Mouse (Mus musculus) kidney, postnatal 0 days (tissue): ENCODE data around the gene Cit. TPM values are rescaled to one million over a fixed set of nuclear protein-coding genes. Genes with fewer than 3 reads are reported as not detected.

Experiments
- ATAC-seq: fragments of 200-750 bp; cut with Nextera tagmentation; replicated peaks from 2 replicates; pipeline ENCODE4 v1.8.0; 2017; ENCODE audit warnings: low read depth, moderate number of reproducible peaks, moderate TSS enrichment, moderate library complexity; ENCODE audit not compliant: low FRiP score
- DNase-seq: peaks from one replicate; pipeline ENCODE4 v3.0.0-alpha.2; 2016; ENCODE audit warnings: low spot score
- H3K27ac ChIP-seq: fragments of 300-500 bp; sonication (generic); 2 replicates; pipeline ENCODE4 v1.5.1; 2014; ENCODE audit warnings: mild to moderate bottlenecking
- H3K27me3 ChIP-seq: fragments of 300-500 bp; sonication (generic); 2 replicates; pipeline ENCODE4 v1.6.1; 2014; ENCODE audit warnings: low read length, mixed read lengths; ENCODE audit not compliant: insufficient read depth
- H3K36me3 ChIP-seq: fragments of 300-500 bp; sonication (generic); 2 replicates; pipeline ENCODE4 v1.6.1; 2014; ENCODE audit warnings: low read length, mixed read lengths; ENCODE audit not compliant: insufficient read depth
- H3K4me1 ChIP-seq: fragments of 300-500 bp; sonication (generic); replicated peaks from 2 replicates; pipeline ENCODE4 v1.6.1; 2014; ENCODE audit warnings: antibody characterized with exemption, low read length, mixed read lengths; ENCODE audit not compliant: insufficient read depth
- H3K4me2 ChIP-seq: fragments of 300-500 bp; sonication (generic); 2 replicates; pipeline ENCODE4 v1.6.1; 2014; ENCODE audit warnings: mild to moderate bottlenecking, low read length, moderate library complexity, mixed read lengths
- H3K4me3 ChIP-seq: fragments of 300-500 bp; sonication (generic); replicated peaks from 2 replicates; pipeline ENCODE4 v1.5.1; 2014; ENCODE audit warnings: low read depth, low read length
- H3K9ac ChIP-seq: fragments of 300-500 bp; sonication (generic); 2 replicates; pipeline ENCODE4 v1.6.1; 2014; ENCODE audit warnings: low read depth, low read length
- H3K9me3 ChIP-seq: fragments of 300-500 bp; sonication (generic); replicated peaks from 2 replicates; pipeline ENCODE4 v1.6.1; 2016; ENCODE audit warnings: low read length, inconsistent platforms, mixed read lengths
- CTCF ChIP-seq: IDR thresholded peaks from 2 replicates; pipeline ENCODE4 v1.5.1; 2016; ENCODE audit warnings: antibody characterized with exemption, low read depth, mild to moderate bottlenecking, moderate library complexity
- WGBS: fragments of 180-500 bp; shearing (Covaris S2); extraction: QIAGEN DNeasy Blood & Tissue Kit; methylation state at CpG from one replicate; pipeline ENCODE4 v1.1.7; 2014; 5-methylcytosine and 5-hydroxymethylcytosine counted together
- polyA plus RNA-seq: library from polyadenylated mRNA; unstranded; fragments of >200 nt; fragmentation: Nextera tagmentation; extraction: Ambion mirVana; gene quantifications from 2 replicates; pipeline ENCODE4 v1.2.1, GENCODE M21; 2015

Cit gene
- polyA plus RNA-seq, 1 experiment from 2014 or later: 8.8 TPM

GRCm38 (mm10) chr5:116003154-116003553 is 158.1 kb downstream of the Cit start:
- H3K4me2 ChIP-seq: no peak overlapping the region
- H3K27me3 ChIP-seq: no peaks in the 10 kb centered on the region
- H3K27ac ChIP-seq: no peak overlapping the region
- DNase-seq (no peak), ATAC-seq (no peak)
- H3K9me3 ChIP-seq: no peaks in the 10 kb centered on the region
- no peaks in the 10 kb centered on the region for H3K36me3 ChIP-seq
- H3K4me1 ChIP-seq: peaks cover 4% of the 10 kb centered on the region; the same call in 1 of the 2 replicates
- TF ChIP-seq CTCF: no peak
- H3K4me3 ChIP-seq: no peak overlapping the region
- H3K9ac ChIP-seq: no peak overlapping the region
- WGBS: 69% methylated on average over 8 of the region's 8 CpGs

- Histone ChIP-seq H3K4me1 (peaks cover 4% of the 10 kb centered on the region; the same call in 1 of the 2 replicates), H3K4me3 (no peak overlapping the region), H3K4me2 (no peak overlapping the region), H3K9ac (no peak overlapping the region), H3K27ac (no peak overlapping the region), H3K36me3 (no peaks in the 10 kb centered on the region), H3K9me3 (no peaks in the 10 kb centered on the region), H3K27me3 (no peaks in the 10 kb centered on the region)
- no peak for TF ChIP-seq CTCF
- DNase-seq (peak; percentile 63), ATAC-seq (no peak)
- WGBS: 36% methylated on average over 13 of the region's 13 CpGs
Observed at GRCm38 (mm10) chr5:116003825-116004224, 158.7 kb downstream of the Cit start.

GRCm38 (mm10) chr5:116004271-116004670 is 159.2 kb downstream of the Cit start:
- ATAC-seq: no peak
- Histone ChIP-seq H3K4me3 (no peak overlapping the region), H3K4me2 (no peak overlapping the region), H3K9me3 (no peaks in the 10 kb centered on the region), H3K4me1 (peaks cover 4% of the 10 kb centered on the region; the same call in 1 of the 2 replicates), H3K27ac (0 out of 2 replicates have a peak overlapping the region, but pooled peaks have one; percentile 19), H3K9ac (no peak overlapping the region), H3K27me3 (no peaks in the 10 kb centered on the region), H3K36me3 (no peaks in the 10 kb centered on the region)
- no peak for TF ChIP-seq CTCF
- no peak for DNase-seq
- WGBS: 77% methylated on average over 10 of the region's 10 CpGs

GRCm38 (mm10) chr5:116006324-116007099 is 161.4 kb downstream of the Cit start:
- no peak for ATAC-seq
- Histone ChIP-seq H3K4me2 (no peak overlapping the region), H3K27me3 (no peaks in the 10 kb centered on the region), H3K9me3 (no peaks in the 10 kb centered on the region), H3K36me3 (no peaks in the 10 kb centered on the region), H3K4me1 (peaks cover 11% of the 10 kb centered on the region; the same call in 1 of the 2 replicates), H3K9ac (no peak overlapping the region), H3K27ac (peak overlapping the region; percentile 66), H3K4me3 (no peak overlapping the region)
- DNase-seq: no peak
- 65% methylated on average over 22 of the region's 22 CpGs for WGBS
- TF ChIP-seq CTCF: no peak

- Histone ChIP-seq H3K27ac (peak overlapping the region; percentile 66), H3K4me2 (no peak overlapping the region), H3K9me3 (no peaks in the 10 kb centered on the region), H3K27me3 (no peaks in the 10 kb centered on the region), H3K4me3 (no peak overlapping the region), H3K4me1 (peaks cover 11% of the 10 kb centered on the region; the same call in 1 of the 2 replicates), H3K9ac (no peak overlapping the region), H3K36me3 (no peaks in the 10 kb centered on the region)
- WGBS: 72% methylated on average over 13 of the region's 13 CpGs
- no peak for DNase-seq
- TF ChIP-seq CTCF: no peak
- no peak for ATAC-seq
Observed at GRCm38 (mm10) chr5:116007723-116008122, 162.6 kb downstream of the Cit start.

- Histone ChIP-seq H3K36me3 (peaks cover 7% of the 10 kb centered on the region), H3K27me3 (no peaks in the 10 kb centered on the region), H3K9me3 (no peaks in the 10 kb centered on the region), H3K4me3 (no peak overlapping the region), H3K4me2 (0 out of 2 replicates have a peak overlapping the region, but pooled peaks have one; percentile 1), H3K27ac (peak overlapping the region; percentile 86), H3K4me1 (peaks cover 11% of the 10 kb centered on the region; the same call in 1 of the 2 replicates), H3K9ac (no peak overlapping the region)
- WGBS: 42% methylated on average over 15 of the region's 15 CpGs
- DNase-seq: peak; percentile 59
- no peak for TF ChIP-seq CTCF
- peak; percentile 34; the same call in 1 of the 2 replicates for ATAC-seq
Observed at GRCm38 (mm10) chr5:116009091-116009851, 164.2 kb downstream of the Cit start.
